ENCODE assay signal across 51 mouse cellular contexts in the genomic region with DNA sequence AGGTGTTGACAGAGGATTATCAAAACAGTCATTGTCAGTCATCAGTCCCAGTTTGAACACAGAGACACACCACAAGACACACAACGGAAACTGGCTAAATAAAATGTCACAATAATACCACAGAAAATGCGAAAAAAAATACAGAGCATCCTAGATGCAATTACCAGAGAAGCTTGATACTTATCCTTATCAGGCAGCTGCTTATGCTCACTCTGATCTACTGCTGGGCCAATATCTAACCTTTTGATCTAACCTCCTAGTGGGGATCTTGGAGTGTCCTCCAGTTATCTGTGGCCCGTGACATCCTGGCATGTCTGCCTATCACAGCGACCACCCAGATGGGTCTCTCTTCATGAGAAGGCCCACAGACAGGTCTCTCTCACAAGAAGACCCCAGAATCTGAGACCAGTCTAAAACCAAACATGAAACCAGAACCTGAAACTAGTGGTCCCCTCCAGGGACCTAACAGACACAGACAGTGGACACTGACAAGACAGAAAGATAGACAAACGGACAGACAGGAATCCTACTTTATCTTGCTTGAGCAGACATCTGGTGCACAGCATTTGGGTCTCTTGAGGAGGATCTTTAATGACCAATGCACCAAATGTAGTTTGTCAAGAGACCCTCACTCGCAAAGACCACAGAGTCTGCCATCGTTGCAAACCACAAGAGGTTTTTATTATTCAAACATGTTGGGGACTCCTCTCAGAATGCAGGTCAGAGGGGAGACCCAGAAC. TPM values are rescaled to one million over a fixed set of nuclear protein-coding genes. Genes with fewer than 3 reads are reported as not detected.
"Had no signal": no experiment of that assay in that cellular context is flagged by ENCODE, and none has a peak within 500 bp of the region (broad histone marks: within the 10 kb centered on the region; RNA-seq: fewer than 3 reads in every experiment).

No protein-coding gene starts in this region.

- ATAC-seq: hindbrain, embryonic 16.5 days; hindbrain, postnatal 0 days; inflammation-experienced regulatory T-cells, adult 6 months; intestine, embryonic 15.5 days; intestine, embryonic 16.5 days; intestine, postnatal 0 days had no signal

- H3K9me3 ChIP-seq: heart, embryonic 15.5 days; intestine, embryonic 15.5 days; kidney, embryonic 15.5 days had no signal

- H3K27ac ChIP-seq: heart, embryonic 13.5 days; heart, embryonic 15.5 days; hindbrain, embryonic 10.5 days; hindbrain, embryonic 12.5 days; hindbrain, embryonic 13.5 days; hindbrain, embryonic 14.5 days; hindbrain, embryonic 15.5 days; hindbrain, postnatal 0 days; intestine, embryonic 15.5 days; kidney, embryonic 15.5 days; kidney, postnatal 0 days; layer of hippocampus, adult 2 months; left cerebral cortex, adult 2 months had no signal

- H3K27me3 ChIP-seq: heart, embryonic 12.5 days; heart, embryonic 13.5 days; heart, embryonic 15.5 days; hindbrain, embryonic 12.5 days; hindbrain, embryonic 13.5 days; hindbrain, embryonic 15.5 days; intestine, embryonic 15.5 days; kidney, embryonic 15.5 days had no signal

- H3K9ac ChIP-seq: heart, embryonic 12.5 days; heart, embryonic 13.5 days; heart, embryonic 15.5 days; hindbrain, embryonic 12.5 days; hindbrain, embryonic 13.5 days; hindbrain, embryonic 14.5 days; hindbrain, embryonic 15.5 days; intestine, embryonic 15.5 days; kidney, embryonic 15.5 days had no signal

- H3K4me2 ChIP-seq: heart, embryonic 11.5 days; heart, embryonic 12.5 days; heart, embryonic 13.5 days; heart, embryonic 15.5 days; hindbrain, embryonic 12.5 days; hindbrain, embryonic 13.5 days; hindbrain, embryonic 14.5 days; hindbrain, embryonic 15.5 days; intestine, embryonic 15.5 days; kidney, embryonic 15.5 days had no signal

- H3K4me3 ChIP-seq: heart, embryonic 12.5 days; heart, embryonic 13.5 days; heart, embryonic 15.5 days; hindbrain, embryonic 10.5 days; hindbrain, embryonic 12.5 days; hindbrain, embryonic 13.5 days; hindbrain, embryonic 15.5 days; intestine, embryonic 15.5 days; kidney, embryonic 15.5 days; layer of hippocampus, adult 2 months; left cerebral cortex, adult 2 months had no signal

- DNase-seq: heart, postnatal 10 days; heart, postnatal 14 days; heart, postnatal 36 days; heart, postnatal 4 days; kidney, adult 11 months; kidney, adult 18-20 months; kidney, adult 2 months; kidney, adult 8-10 months; kidney, adult 9 months; kidney, postnatal 10 days; kidney, postnatal 14 days; kidney, postnatal 25 days; kidney, postnatal 36 days; kidney, postnatal 4 days; layer of hippocampus, adult 9-11 months; layer of hippocampus, postnatal 36 days had no signal

- H3K36me3 ChIP-seq: heart, embryonic 12.5 days; heart, embryonic 13.5 days; heart, embryonic 15.5 days; hindbrain, embryonic 10.5 days; hindbrain, embryonic 12.5 days; hindbrain, embryonic 13.5 days; hindbrain, embryonic 15.5 days; intestine, embryonic 15.5 days; kidney, embryonic 15.5 days had no signal

- H3K4me1 ChIP-seq: heart, embryonic 12.5 days; heart, embryonic 13.5 days; heart, embryonic 15.5 days; hindbrain, embryonic 10.5 days; hindbrain, embryonic 12.5 days; hindbrain, embryonic 13.5 days; hindbrain, embryonic 15.5 days; intestine, embryonic 15.5 days; kidney, embryonic 15.5 days had no signal

RNA-seq across cellular contexts. Expression of a gene that starts 6.3 kb away (rescaled TPM):
- total RNA-seq: heart, postnatal 10 days; heart, postnatal 14 days; heart, postnatal 25 days; heart, postnatal 36 days; heart, postnatal 4 days; hematopoietic stem cell, adult 5-6 weeks; hindbrain, postnatal 0 days; layer of hippocampus, adult 18-20 months; layer of hippocampus, adult 2 months; layer of hippocampus, adult 8-10 months; layer of hippocampus, postnatal 10 days; layer of hippocampus, postnatal 14 days; layer of hippocampus, postnatal 25 days; layer of hippocampus, postnatal 36 days; left cerebral cortex, adult 18-20 months; left cerebral cortex, adult 2 months had no signal
- polyA plus RNA-seq: heart, embryonic 11.5 days; heart, embryonic 12.5 days; heart, embryonic 13.5 days; heart, embryonic 14.5 days; heart, embryonic 15.5 days; heart, embryonic 16.5 days; heart, postnatal 0 days; hindbrain, embryonic 10.5 days; hindbrain, embryonic 11.5 days; hindbrain, embryonic 12.5 days; hindbrain, embryonic 13.5 days; hindbrain, embryonic 14.5 days; hindbrain, embryonic 15.5 days; hindbrain, embryonic 16.5 days; hindbrain, postnatal 0 days; inflammation-experienced regulatory T-cells, adult 6 months; intestine, embryonic 14.5 days; intestine, embryonic 15.5 days; intestine, embryonic 16.5 days; intestine, postnatal 0 days; kidney, adult 2 months; kidney, embryonic 14.5 days; kidney, embryonic 15.5 days; kidney, embryonic 16.5 days; kidney, postnatal 0 days; large intestine, adult 2 months had no signal
